Mouse (Mus musculus) limb, embryonic 12.5 days (tissue): ENCODE measurements around the gene Zfhx2. TPM values are rescaled to one million over a fixed set of nuclear protein-coding genes. Genes with fewer than 3 reads are reported as not detected.

Source experiments
- ATAC-seq: fragments of 200-750 bp; cut with Nextera tagmentation; 2 replicates; pipeline ENCODE4 v1.8.0; 2017; ENCODE audit warnings: low read depth, moderate TSS enrichment; ENCODE audit not compliant: insufficient number of reproducible peaks, insufficient read depth, low FRiP score, low TSS enrichment
- H3K27ac ChIP-seq: fragments of 300-500 bp; sonication (generic); 2 replicates; pipeline ENCODE4 v1.5.1; 2016; ENCODE audit warnings: mild to moderate bottlenecking, moderate library complexity
- H3K27me3 ChIP-seq: fragments of 300-500 bp; sonication (generic); 2 replicates; pipeline ENCODE4 v1.6.1; 2016; ENCODE audit warnings: mild to moderate bottlenecking, moderate library complexity
- H3K36me3 ChIP-seq: fragments of 300-500 bp; sonication (generic); 2 replicates; pipeline ENCODE4 v1.6.1; 2016; ENCODE audit warnings: mild to moderate bottlenecking, moderate library complexity
- H3K4me1 ChIP-seq: fragments of 300-500 bp; sonication (generic); replicated peaks from 2 replicates; pipeline ENCODE4 v1.6.1; 2016
- H3K4me2 ChIP-seq: fragments of 300-500 bp; sonication (generic); 2 replicates; pipeline ENCODE4 v1.6.1; 2016; ENCODE audit warnings: mild to moderate bottlenecking, moderate library complexity
- H3K4me3 ChIP-seq: fragments of 300-500 bp; sonication (generic); replicated peaks from 2 replicates; pipeline ENCODE4 v1.5.1; 2016; ENCODE audit warnings: mild to moderate bottlenecking
- H3K9ac ChIP-seq: fragments of 300-500 bp; sonication (generic); replicated peaks from 2 replicates; pipeline ENCODE4 v1.6.1; 2016; ENCODE audit warnings: mild to moderate bottlenecking, moderate library complexity
- H3K9me3 ChIP-seq: fragments of 300-500 bp; sonication (generic); 2 replicates; pipeline ENCODE4 v1.6.1; 2016; ENCODE audit warnings: mild to moderate bottlenecking, moderate library complexity
- WGBS: fragments of 180-500 bp; shearing (Covaris S2); methylation state at CpG from one replicate; pipeline ENCODE4 v1.1.7; 2016; 5-methylcytosine and 5-hydroxymethylcytosine counted together
- polyA plus RNA-seq: library from polyadenylated mRNA; unstranded; fragments of >200 nt; fragmentation: Nextera tagmentation; extraction: Ambion mirVana; gene quantifications from 2 replicates; pipeline ENCODE4 v1.2.1, GENCODE M21; 2016

The Zfhx2 gene
- polyA plus RNA-seq, 1 experiment from 2014 or later, result 6.9 TPM

DNA sequence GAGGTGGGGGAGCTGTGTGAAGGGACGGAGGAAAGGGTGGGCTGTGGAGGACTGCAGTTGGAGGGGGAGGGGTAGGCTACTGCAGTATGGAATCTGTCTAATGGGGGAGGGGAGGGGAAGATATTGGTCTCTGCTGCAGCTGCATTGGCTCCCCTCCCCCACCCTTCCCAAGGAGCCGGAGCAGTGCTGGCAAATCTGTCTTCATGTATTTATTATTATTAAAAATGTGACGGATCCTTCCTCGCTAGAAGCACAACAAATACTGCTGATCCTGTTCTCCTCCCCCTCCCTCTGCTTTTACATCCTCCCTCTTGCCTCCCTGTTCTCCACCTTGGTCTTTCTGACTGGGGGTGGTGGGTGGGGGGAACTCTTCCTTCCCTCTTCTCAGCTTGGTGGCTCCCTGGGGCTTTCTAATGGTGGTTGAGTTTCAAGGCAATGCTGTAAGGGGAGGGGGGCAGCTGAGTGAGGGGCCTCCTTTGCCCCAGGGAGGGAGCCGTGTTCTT is 63.7 kb downstream of the Zfhx2 start:
- H3K27ac ChIP-seq, result no peak overlapping the region
- H3K9ac ChIP-seq, result no peak overlapping the region
- peak overlapping the region; percentile 30 for H3K4me2 ChIP-seq
- peaks cover 21% of the 10 kb centered on the region for H3K4me1 ChIP-seq
- ATAC-seq, result peak; percentile 11; the same call in 1 of the 2 replicates
- H3K27me3 ChIP-seq, result no peaks in the 10 kb centered on the region
- H3K4me3 ChIP-seq, result no peak overlapping the region
- H3K9me3 ChIP-seq, result no peaks in the 10 kb centered on the region
- WGBS, result 9% methylated on average over 4 of the region's 5 CpGs
- peaks cover 25% of the 10 kb centered on the region for H3K36me3 ChIP-seq

DNA sequence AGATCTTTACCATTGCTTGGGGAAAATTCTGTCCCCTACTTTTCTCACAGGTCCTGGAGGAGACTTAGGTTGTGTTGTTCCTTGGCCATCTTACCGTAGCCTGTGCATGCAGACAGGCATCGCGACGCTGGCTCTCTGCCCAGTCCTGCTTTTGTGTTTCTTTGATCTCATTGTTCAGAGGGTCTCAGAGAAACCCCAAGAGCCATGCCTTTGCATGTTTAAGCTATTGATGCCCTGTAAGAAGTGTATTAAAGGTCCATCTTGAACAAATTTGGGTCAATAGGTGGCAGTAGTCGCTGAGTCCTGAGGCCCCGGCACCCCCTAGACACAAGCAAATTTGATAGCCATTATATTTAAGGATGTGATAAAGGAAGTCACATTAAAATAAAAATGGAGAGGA is 64.5 kb downstream of the Zfhx2 start:
- 42% methylated on average over 6 of the region's 6 CpGs for WGBS

DNA sequence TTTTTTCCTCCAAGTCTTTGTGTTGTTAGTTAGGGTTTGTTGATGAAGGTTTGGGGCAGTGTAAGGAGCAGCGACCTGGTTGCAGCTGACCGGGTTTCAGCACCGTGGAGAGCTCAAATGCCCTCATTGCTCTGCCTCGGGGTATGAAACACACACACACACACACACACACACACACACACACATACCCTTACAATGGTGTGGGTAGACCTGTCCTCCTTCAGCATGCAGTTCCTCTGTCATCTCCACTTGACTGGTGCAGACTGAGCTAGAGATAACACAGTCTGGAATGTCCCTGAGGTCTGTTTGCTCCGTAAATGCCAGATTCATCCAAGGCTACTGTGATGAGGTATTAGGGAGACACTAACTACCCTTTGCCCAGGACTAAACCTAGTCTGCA is 64.9 kb downstream of the Zfhx2 start:
- no peak overlapping the region for H3K9ac ChIP-seq
- no peaks in the 10 kb centered on the region for H3K27me3 ChIP-seq
- ATAC-seq, result no peak
- H3K4me1 ChIP-seq, result peaks cover 21% of the 10 kb centered on the region
- no peak overlapping the region for H3K4me3 ChIP-seq
- no peak overlapping the region for H3K4me2 ChIP-seq
- H3K9me3 ChIP-seq, result no peaks in the 10 kb centered on the region
- WGBS, result 21% methylated on average over 5 of the region's 5 CpGs
- H3K27ac ChIP-seq, result no peak overlapping the region
- H3K36me3 ChIP-seq, result peaks cover 37% of the 10 kb centered on the region

More for the DNA sequence above, 64.5 kb downstream of the Zfhx2 start:
- H3K4me2 ChIP-seq, result no peak overlapping the region; the same call in 1 of the 2 replicates
- no peak overlapping the region for H3K27ac ChIP-seq
- H3K9me3 ChIP-seq, result no peaks in the 10 kb centered on the region
- H3K9ac ChIP-seq, result no peak overlapping the region
- peaks cover 21% of the 10 kb centered on the region for H3K4me1 ChIP-seq
- H3K27me3 ChIP-seq, result no peaks in the 10 kb centered on the region
- H3K4me3 ChIP-seq, result no peak overlapping the region
- no peak for ATAC-seq
- peaks cover 33% of the 10 kb centered on the region for H3K36me3 ChIP-seq

DNA sequence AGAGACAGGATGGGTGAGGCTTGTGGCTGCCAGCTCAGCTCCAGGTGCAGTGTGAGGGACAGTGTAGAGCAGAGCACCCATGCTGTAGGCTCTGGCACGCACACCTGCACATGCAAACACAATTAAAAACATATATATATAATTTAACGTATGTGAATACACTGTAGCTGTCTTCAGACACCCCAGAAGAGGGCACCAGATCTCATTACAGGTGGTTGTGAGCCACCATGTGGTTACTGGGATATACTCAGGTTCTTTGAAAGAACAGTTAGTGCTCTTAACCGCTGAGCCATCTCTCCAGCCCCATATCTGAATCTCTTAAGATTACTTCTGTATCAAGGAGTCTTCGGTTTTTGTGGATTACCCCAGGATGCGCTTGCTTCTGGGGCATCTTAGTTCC is 66.6 kb downstream of the Zfhx2 start:
- Histone ChIP-seq H3K27me3 (no peaks in the 10 kb centered on the region), H3K27ac (no peak overlapping the region), H3K4me2 (no peak overlapping the region), H3K4me3 (no peak overlapping the region), H3K4me1 (peaks cover 21% of the 10 kb centered on the region), H3K9me3 (no peaks in the 10 kb centered on the region), H3K36me3 (peaks cover 54% of the 10 kb centered on the region), H3K9ac (no peak overlapping the region)
- WGBS, result 72% methylated on average over 5 of the region's 5 CpGs
- ATAC-seq, result no peak

DNA sequence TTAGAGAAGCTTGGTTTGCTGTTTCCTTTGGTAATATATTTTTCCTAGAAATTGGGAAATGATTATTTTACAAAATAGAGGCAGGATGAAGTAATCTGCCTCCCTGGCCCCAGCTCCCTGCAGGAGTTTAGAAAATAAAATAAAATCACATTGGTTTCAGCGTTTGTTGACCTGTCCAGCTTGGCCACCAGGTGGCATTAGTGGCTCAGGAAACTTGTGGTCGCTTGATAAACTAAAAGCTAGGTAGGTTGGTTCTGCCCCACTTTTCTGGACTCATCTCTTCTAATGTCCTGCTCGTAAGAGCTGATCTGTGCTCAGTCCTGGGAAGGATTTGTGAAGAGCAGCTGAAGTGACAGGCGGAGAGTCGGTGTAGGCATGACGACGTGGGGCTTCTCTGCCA is 67.9 kb downstream of the Zfhx2 start:
- Histone ChIP-seq H3K9ac (no peak overlapping the region), H3K36me3 (peaks cover 57% of the 10 kb centered on the region), H3K4me2 (no peak overlapping the region), H3K4me3 (no peak overlapping the region), H3K4me1 (peaks cover 20% of the 10 kb centered on the region), H3K27me3 (no peaks in the 10 kb centered on the region), H3K27ac (no peak overlapping the region), H3K9me3 (no peaks in the 10 kb centered on the region)
- ATAC-seq, result no peak
- WGBS, result 64% methylated on average over 7 of the region's 7 CpGs

DNA sequence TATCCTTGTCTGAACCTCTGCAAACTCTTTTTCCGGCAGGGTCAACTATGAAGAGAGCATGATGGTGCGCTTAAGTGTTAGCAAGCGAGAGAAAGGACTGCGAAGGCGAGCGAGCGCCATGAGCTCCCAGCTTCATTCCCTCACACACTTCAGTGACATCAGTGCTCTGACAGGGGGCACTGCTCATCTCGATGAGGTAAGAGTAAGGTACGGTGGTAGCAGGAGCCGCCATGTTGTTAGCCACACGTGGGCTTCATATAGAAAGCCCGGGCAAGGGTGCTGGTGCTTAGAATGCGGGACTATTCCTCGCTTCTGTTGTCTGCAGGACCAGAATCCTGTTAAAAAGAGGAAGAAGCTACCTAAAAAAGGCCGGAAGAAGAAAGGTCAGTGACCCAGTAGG is 69.1 kb downstream of the Zfhx2 start:
- H3K9ac ChIP-seq, result no peak overlapping the region
- WGBS, result 87% methylated on average over 15 of the region's 15 CpGs
- peaks cover 62% of the 10 kb centered on the region for H3K36me3 ChIP-seq
- no peak overlapping the region for H3K4me3 ChIP-seq
- H3K27me3 ChIP-seq, result no peaks in the 10 kb centered on the region
- no peak overlapping the region for H3K4me2 ChIP-seq
- no peak for ATAC-seq
- H3K4me1 ChIP-seq, result peaks cover 8% of the 10 kb centered on the region
- no peak overlapping the region for H3K27ac ChIP-seq
- no peaks in the 10 kb centered on the region for H3K9me3 ChIP-seq

DNA sequence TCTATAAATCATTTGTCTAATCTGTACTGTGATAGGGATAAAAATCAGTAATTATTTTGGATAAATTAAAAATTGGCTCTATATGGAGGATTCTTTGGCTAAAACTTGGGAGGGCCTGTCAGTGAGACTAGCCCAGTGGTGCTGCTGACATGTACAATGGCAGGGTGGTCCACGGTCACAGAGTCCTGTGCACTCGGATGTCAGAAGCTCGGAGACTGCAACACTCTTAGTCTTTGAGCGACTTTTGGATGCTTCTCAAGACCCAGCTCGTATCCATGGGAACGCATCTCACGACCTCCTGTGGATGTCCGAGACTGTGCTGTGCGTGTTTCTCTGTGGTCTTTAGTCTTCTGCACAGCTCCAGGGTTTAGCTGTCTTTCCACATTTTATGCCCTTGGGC is 71.7 kb downstream of the Zfhx2 start:
- Histone ChIP-seq H3K9me3 (no peaks in the 10 kb centered on the region), H3K36me3 (peaks cover 70% of the 10 kb centered on the region), H3K4me3 (no peak overlapping the region), H3K27ac (no peak overlapping the region), H3K4me1 (no peaks in the 10 kb centered on the region), H3K4me2 (no peak overlapping the region), H3K27me3 (no peaks in the 10 kb centered on the region), H3K9ac (no peak overlapping the region)
- 89% methylated on average over 9 of the region's 9 CpGs for WGBS
- ATAC-seq, result no peak

DNA sequence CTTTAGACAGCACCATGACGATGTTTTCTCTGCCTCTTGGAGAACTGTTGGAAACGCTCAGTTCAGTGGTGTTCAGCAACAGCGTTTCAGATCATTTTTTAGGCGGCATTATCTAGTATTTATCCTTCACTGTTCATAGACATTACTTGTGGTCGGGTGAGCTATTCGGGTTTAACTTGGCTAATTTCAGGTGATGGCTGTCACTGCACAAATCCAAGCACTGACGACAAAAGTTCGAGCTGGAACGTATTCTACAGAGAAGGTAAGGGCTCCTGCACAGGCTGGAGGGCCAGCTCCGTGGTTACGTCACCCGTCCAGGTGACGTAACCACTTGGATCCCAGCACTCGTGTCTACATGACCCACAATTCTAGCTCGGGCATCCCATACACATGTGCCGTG is 75.2 kb downstream of the Zfhx2 start:
- no peak for ATAC-seq
- 93% methylated on average over 16 of the region's 16 CpGs for WGBS

DNA sequence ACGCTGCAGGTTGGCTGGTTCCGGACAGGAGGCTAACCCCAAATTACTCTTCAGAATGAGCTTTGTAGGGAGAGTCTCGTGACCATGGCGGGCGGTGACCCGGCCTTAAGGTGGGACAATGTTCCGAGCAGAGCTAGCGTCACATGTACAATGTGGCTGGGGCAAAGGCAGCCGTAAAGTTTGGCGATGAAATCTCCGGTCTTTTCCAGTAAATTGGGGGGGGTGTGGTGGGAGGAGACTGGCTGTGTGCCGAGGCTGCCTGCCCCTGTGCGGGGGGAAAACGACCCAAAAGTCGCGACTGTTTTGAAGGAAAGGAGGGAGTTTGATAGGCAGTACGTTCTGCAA is 76.4 kb downstream of the Zfhx2 start:
- ATAC-seq, result no peak; the same call in 1 of the 2 replicates
- Histone ChIP-seq H3K27ac (peak overlapping the region; percentile 73), H3K36me3 (peaks cover 25% of the 10 kb centered on the region), H3K4me1 (no peaks in the 10 kb centered on the region), H3K4me2 (peak overlapping the region; percentile 73), H3K9ac (peak overlapping the region; percentile 78), H3K4me3 (peak overlapping the region; percentile 74), H3K27me3 (no peaks in the 10 kb centered on the region), H3K9me3 (0 out of 2 replicates have a peak, but pooled peaks cover 3% of the 10 kb centered on the region)
- WGBS, result under 1% methylated on average over 17 of the region's 17 CpGs

More for the DNA sequence above, 75.2 kb downstream of the Zfhx2 start:
- Histone ChIP-seq H3K9ac (no peak overlapping the region), H3K9me3 (no peaks in the 10 kb centered on the region), H3K27ac (no peak overlapping the region), H3K36me3 (peaks cover 36% of the 10 kb centered on the region), H3K4me2 (no peak overlapping the region), H3K4me1 (no peaks in the 10 kb centered on the region), H3K4me3 (peak overlapping the region; percentile 3; the same call in 1 of the 2 replicates), H3K27me3 (no peaks in the 10 kb centered on the region)

DNA sequence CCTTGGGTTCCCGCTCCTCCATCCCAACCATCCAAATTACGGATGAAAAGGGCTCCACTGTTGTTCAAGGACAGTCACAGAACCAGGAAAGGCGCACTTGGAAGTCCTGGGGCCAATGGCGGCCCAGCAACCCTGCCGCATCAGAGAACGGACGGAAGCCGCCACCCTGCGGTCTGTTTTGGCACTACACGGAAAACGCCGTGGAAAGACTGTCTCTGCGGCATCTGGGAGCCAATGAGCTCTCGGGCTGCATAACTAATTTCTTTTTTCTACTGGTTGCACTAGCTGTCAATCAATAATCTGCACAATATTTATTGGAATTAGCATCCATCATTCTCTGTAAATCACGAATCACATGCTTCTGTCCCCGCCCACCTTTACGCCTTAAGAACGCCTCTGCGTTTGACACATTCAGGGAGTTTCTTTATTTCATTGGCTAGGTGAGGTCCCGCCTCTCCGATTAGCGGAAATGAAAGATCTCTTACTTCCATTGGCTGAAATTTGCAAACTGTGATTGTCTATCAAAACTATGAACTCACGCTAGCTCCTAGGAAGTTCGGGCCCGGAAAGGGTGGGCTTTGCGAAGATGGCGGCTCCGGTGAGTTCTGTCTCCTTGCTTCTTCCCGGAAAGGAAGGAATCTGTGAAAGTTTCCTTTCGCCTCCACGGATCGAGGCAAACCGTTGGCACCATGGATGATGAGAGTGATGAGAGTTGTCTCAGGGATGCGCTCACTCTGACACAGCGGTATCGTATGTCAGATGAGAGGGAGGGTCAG is 76.9 kb downstream of the Zfhx2 start, which contains the start of gene Ngdn:
TSS of gene Ngdn (plus strand) at position 464 of the 776 bp plus-strand sequence.
- H3K27me3 ChIP-seq, result no peaks in the 10 kb centered on the region
- peaks cover 20% of the 10 kb centered on the region for H3K36me3 ChIP-seq
- ATAC-seq, result peak; percentile 95
- H3K9me3 ChIP-seq, result 0 out of 2 replicates have a peak, but pooled peaks cover 3% of the 10 kb centered on the region
- H3K9ac ChIP-seq, result peak within 1 kb of the TSS; percentile 78
- H3K27ac ChIP-seq, result peak within 1 kb of the TSS; percentile 94
- peak within 1 kb of the TSS; percentile 74 for H3K4me3 ChIP-seq
- H3K4me1 ChIP-seq, result no peaks in the 10 kb centered on the region
- peak within 1 kb of the TSS; percentile 73 for H3K4me2 ChIP-seq
- WGBS, result under 1% methylated on average over 36 of the region's 36 CpGs

DNA sequence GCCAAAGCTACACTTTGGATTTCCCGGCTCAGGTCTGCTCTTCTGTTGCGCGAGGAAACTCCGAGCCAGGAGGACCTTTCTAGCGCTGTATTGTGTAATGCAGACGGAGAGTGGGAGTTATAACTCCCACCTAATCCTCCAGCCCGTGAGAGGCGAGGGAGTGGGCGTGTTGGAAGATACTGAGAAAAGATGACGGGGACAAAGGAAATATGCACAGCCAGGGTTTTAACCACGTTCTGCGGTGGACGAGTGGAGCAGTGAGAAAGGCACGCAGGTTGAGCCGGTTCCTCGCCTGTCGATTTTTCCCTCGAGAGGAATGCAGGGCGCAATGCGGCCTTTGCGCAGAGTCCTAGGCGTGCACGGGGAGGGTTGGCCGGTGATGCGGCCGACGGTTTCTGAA is 77.5 kb downstream of the Zfhx2 start:
- H3K9me3 ChIP-seq, result 0 out of 2 replicates have a peak, but pooled peaks cover 3% of the 10 kb centered on the region
- ATAC-seq, result peak; percentile 64
- H3K36me3 ChIP-seq, result peaks cover 20% of the 10 kb centered on the region
- H3K27ac ChIP-seq, result peak overlapping the region; percentile 94
- H3K27me3 ChIP-seq, result no peaks in the 10 kb centered on the region
- H3K9ac ChIP-seq, result peak overlapping the region; percentile 56
- no peaks in the 10 kb centered on the region for H3K4me1 ChIP-seq
- WGBS, result 0% methylated on average over 27 of the region's 27 CpGs
- H3K4me2 ChIP-seq, result peak overlapping the region; percentile 62
- peak overlapping the region; percentile 44 for H3K4me3 ChIP-seq
